Mouse (Mus musculus) small intestine, adult 2 months (tissue): ENCODE results near the gene 9130230L23Rik.

Source experiments
- CTCF ChIP-seq: fragments of 200-500 bp; IDR thresholded peaks from 2 replicates; pipeline ENCODE4 v1.5.1; 2012; ENCODE audit warnings: low read depth, mild to moderate bottlenecking, control low read depth, inconsistent platforms, low read length, moderate library complexity, mixed read lengths; ENCODE audit not compliant: insufficient replicate concordance, insufficient read length; ENCODE audit errors: extremely low read depth
- POLR2A ChIP-seq: fragments of 200-500 bp; IDR thresholded peaks from 2 replicates; pipeline ENCODE4 v1.6.1; 2012; ENCODE audit warnings: low read depth, mild to moderate bottlenecking, control low read depth, inconsistent platforms, low read length, moderate library complexity

- TF ChIP-seq CTCF (no peak), POLR2A (no peak)
These were observed 3.4 kb downstream of the 9130230L23Rik start for GRCm38 (mm10) chr5:66000567-66001125.
